Mouse (Mus musculus) adrenal gland, adult 2 months (tissue): Measurements from ENCODE around the gene Creb1. TPM values are rescaled to one million over a fixed set of nuclear protein-coding genes. Genes with fewer than 3 reads are reported as not detected.
A peak's percentile ranks its signal among the peaks of the same experiment; 100 is the strongest.
"Not testable (repeated sequence)": the region's sequence is repeated elsewhere in the genome, so short reads cannot be mapped to it uniquely, and the experiment has no call there.

Experiments
- DNase-seq: peaks from one replicate; pipeline ENCODE4 v3.0.0; 2021
- polyA plus RNA-seq: library from polyadenylated mRNA; depleted of rRNA; stranded (reverse); fragments of >200 nt; gene quantifications from 2 replicates; pipeline ENCODE4 v1.2.3, GENCODE M21; 2012; rRNA removed
- total RNA-seq, 2 experiments: library from RNA; stranded (reverse); gene quantifications; 2 replicates each; pipeline ENCODE4 v1.2.3; 2021

Creb1 gene
- total and polyA plus RNA-seq, 3 experiments = 12.8 to 52.7 (median 40.6) TPM

DNA sequence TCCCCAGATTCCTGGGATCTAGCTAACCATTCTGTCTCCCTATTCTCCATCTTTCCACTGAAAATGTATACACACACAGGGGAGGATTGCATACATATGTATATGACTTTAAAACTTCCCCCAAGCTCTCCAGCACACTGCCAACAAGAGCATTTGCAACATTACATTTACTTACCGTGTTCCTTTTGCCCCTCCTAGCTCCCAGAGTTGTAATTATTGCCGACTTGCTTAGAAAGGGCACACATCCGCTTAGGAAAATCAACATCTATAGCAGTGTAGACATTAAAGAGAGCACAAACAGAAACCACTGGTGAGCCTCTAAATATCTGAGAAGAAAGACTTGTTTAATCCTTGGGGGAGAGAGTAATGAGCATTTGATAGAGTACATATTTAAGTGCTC, 85.8 kb downstream of the Creb1 start:
- no peak for DNase-seq

DNA sequence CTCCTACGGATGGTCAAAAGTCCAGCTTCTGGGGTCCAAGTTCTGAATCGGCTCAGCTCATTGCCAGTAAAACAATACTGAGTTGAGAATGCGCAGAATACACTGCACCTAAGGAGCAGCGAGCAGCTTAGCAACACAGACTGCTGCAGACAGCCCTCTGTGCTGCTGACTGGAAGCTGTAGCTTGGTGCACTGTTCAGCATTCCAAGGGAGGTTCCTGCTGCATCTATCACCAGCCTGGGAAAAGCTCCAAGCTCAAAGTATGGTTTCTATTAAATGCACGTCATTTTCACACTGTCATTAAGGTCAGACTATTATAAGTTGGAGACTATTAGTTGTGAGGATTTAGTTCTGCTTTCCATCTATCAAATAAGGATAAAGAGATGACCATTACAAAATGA, 88.7 kb downstream of the Creb1 start:
- DNase-seq = no peak

DNA sequence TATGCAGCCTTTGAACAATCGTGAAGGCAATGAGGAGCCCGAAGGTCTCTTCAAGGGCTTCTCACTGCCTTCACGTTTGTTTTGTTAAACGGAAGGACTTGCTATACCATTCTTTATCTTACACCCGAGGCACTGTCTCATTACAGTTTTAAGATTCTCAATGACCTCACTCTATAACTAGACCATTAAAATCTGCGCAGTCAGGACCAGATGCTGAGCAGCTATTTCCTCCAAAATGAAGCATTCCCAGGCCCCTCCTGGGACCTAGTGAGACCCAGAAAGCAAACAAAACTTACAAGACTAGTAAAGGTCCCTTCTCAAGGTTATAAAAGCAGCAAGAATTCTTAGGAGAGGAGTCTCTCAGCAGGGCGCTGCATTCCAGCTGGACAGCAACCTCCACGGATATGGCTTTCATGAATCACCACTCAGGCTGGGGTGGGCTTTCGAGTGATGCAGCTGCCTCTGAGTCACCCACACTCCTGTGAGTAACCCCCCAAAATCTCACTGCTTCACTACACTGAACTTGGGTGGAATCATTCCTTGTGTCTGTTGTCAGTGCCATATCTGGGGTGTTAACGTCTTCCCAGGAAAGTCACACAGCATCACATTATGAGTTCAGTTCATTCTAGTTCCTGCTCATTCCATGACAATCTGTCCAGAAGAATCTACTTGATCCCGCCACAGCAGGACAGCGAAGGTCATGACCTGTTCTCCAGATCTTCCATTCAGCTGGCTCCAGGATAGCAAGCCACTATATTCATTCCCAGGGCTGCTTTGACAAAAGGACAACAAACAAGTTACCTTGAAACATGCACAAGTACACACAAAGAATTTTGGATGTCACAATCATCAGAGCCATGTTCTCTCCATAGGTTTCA, 91.4 kb downstream of the Creb1 start:
- peak; percentile 38 for DNase-seq

DNA sequence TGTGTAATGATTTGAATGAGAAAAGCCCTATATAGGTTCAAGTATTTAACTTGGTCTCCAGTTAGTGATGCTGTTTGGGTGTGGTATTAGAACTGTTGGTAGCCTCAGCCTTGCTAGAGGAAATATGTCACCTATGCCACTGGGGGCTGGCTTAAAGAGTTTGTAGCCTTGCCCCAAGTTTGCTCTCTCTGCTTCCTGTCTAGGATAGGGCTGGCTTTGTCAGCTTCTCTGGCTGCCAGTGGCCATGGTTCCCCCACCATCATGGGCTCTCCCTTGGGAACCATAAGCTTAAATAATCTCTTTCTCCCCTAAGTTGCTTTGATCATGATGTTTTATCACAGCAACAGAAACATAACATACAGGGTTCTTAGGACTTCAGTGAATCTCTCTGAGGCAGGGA, 92.8 kb downstream of the Creb1 start:
- no peak for DNase-seq

DNA sequence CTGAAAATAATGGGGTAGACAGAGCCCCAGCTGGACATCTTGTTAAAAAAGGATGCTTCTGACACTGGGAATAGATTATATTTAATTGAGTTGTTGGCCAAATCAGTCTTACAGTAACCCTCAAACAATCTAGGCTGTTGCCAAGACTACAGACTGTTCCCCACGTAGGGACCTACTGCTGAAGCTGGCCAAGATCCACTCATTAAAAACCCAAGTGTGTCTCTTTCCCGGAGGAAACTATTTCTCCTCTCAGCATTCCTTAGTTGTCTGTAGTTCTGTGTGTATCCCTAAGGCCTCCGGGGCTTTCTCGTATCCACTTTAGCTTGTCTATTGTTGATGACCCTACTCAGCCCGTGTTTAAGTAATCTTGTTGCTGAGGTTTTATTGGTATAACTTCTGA, 99.1 kb downstream of the Creb1 start:
- DNase-seq = no peak

DNA sequence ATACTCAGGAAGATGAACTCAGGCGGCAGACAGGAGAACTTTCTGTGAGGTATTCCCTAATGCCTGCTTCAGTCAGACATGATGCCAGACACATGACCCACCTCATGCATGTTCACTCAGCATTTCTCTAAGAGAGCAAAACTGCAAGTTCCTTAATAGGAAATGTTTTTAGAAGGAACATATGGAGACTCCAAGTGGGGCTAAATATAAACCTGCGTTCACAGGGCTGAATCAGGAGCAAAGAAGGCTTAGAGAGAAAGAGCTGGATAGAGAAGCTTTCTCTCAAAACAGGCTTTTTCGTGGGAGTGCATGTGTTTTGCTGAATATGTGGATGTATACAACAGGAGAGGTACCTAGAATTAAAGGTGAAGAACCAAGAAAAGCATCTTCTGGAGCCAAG, 100.8 kb downstream of the Creb1 start:
- DNase-seq = no peak

DNA sequence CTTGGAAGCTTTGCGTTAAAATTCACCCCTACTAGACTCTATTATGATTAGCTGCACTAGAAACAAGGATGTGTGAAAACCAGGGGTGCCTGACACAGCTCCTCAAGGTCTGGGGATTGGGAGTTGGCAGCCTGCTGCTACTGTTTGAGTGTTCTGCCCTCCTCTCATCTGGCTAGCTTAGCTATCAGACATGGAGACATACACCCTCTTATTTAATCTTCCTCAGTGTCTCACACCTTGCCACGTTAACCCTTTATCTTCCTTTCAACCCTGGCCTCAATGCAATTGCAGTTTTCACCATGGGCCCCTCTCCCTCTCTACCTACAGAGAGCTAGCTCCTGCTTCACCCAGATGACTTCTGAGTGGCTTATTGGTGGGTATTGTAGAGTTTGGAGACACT, 103.2 kb downstream of the Creb1 start:
- no peak for DNase-seq

DNA sequence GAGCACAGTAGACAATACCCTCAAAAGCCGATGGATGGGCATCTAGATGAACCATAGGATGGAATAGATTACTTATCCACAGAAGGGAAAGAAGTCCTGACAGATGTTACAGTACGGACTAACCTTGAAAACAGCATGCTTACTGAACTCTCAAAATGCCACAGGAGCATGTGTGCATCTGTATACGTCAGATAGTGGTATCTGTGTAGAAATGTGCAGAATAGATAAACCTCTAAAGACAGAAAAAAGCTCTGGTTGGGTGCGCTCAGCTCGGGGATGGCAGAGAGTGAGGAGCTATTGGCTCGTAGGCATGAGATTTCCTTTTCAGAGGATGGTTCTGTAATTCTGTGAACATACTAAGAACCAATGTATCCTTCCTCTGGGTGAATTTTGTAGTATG, 106.8 kb downstream of the Creb1 start:
- no peak for DNase-seq

DNA sequence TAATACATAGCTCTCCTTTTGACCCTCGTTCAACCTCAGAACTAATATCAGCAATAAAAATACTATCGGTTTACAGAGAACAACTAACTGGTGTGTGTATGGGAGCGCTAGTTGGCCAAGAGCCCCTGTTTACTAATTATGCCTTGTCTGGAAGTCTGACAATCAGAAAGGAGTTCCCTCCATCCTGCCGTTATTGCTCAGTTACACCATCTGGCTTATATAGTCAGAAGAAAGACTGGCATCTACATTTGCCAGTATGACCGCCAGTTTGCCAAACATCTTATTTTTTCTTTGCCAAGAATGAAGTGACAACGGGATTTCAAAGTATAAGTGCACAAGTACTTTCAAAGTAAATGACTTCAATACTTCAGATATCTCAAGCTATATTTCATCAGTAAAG, 108.6 kb downstream of the Creb1 start:
- DNase-seq = no peak

DNA sequence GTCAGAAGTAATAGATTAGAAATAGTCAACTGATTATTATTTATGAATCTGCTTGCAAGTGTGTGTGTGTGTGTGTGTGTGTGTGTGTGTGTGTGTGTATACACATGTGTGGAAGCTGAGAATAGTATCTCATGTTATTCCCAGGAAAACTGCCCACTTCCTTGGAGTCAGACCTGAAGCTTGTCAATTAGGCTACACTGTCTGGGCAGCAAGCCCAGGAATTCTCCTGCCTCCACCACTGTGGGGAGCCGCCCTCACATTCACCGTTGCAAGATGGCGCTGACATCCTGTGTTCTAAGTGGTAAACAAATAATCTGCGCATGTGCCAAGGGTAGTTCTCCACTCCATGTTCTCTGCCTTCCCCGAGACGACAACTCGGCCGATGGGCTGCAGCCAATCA, 110.1 kb downstream of the Creb1 start:
- not testable (repeated sequence) for DNase-seq

DNA sequence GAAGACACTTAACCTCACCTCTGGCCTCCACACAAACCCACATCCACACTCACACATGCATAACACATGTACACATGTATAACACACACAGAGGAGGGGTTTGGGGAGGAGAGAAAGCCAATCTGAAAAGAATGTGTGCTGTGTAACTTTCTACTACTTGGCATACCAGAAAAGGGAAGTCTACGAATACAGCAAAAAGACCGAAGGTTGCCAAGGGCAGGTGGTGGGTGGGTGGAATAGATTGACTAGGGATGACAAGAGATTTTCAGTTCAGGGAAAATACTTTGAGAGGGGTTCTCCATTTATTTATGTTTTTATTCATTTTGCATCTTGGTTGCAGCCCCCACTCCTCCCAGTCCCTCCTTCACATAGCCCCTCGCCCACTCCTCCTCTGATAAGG, 112.1 kb downstream of the Creb1 start:
- no peak for DNase-seq

DNA sequence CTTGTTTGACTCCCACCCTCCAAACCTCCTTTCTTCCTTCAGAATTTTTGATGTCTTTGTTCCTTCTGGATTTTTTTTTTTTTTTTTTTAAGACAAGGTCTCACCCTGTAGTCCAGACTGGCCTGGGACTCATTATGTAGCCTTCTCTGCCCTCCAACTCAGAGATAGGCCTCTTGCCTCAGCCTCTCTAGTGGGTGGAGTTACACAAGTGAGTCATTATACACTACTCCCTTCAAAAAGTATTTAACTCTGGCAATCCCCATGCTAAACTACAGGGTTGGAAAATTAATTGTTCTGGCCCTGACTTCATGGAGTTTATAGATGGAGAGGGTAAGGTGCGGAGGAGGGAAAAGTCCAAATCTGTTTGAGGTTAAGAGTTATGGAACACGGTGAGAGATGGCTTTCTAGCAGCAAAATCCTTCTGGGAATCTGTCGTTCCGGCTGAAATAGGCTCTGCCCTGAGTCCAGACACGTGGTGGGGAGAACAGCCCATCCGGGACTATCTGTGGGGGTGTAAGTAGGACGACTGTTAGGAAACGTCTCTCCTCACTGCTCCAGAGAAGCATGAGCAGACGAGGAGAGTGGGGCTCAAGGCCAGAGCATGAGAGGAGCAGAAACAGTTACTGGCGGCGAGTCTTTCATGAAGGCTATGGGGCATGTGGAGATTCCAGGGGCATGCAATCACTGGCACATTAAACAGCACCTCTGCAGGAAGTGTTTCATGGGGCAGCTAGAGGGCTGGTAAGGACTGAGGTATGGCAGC, 117.1 kb downstream of the Creb1 start:
- DNase-seq = peak; percentile 66

DNA sequence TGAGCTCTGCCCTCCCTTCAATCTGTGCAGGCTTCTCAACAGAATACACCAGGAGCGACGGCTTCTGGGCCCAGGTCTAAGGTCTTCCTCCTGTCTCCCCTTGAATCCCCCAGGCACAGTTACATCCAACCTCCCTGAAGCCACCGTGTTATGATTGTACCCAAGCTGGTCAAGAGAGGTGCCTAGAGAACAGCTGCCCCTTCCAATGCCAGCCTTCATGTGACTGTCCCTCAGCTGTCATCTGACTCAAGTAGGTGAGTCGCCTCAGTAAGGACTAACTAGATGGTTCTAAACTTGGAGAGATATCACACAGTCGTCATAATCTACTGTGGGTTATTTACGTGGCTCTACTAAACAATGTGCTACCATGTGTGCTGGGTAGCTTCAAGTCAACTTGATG, 121.3 kb downstream of the Creb1 start:
- no peak for DNase-seq

Other genes with a start within 250 kb of the Creb1 start
- gene Mettl21a, start 84.6 kb downstream of the Creb1 start, total RNA-seq = 10 to 100 TPM in 1 of 2 experiments, 1 to 10 TPM in 1; 9.4 to 16.6 TPM
- 13.7 and 17.2 TPM in 2 replicates for gene Mettl21a, start 84.6 kb downstream of the Creb1 start, polyA plus RNA-seq
- 10 to 100 TPM; 16.9 to 17.2 TPM for gene Ccnyl1, start 157.8 kb downstream of the Creb1 start, total RNA-seq
- gene Ccnyl1, start 157.8 kb downstream of the Creb1 start, polyA plus RNA-seq = 30.9 and 35.8 TPM in 2 replicates
- 10 to 100 TPM; 12.5 to 21.3 TPM for gene Fzd5, start 205.1 kb downstream of the Creb1 start, total RNA-seq
- gene Fzd5, start 205.1 kb downstream of the Creb1 start, polyA plus RNA-seq = 24.7 and 29.6 TPM in 2 replicates